Mouse (Mus musculus) forebrain, embryonic 14.5 days (tissue): ENCODE data around the gene Gpc4. TPM values are rescaled to one million over a fixed set of nuclear protein-coding genes. Genes with fewer than 3 reads are reported as not detected.

Experiments
- ATAC-seq: fragments of 200-750 bp; cut with Nextera tagmentation; 2 replicates; pipeline ENCODE4 v1.8.0; 2017; ENCODE audit warnings: mild to moderate bottlenecking, moderate library complexity
- DNase-seq: peaks from one replicate; pipeline ENCODE4 v3.0.0-alpha.2; 2015; ENCODE audit warnings: low spot score
- H3K27ac ChIP-seq: fragments of 300-500 bp; sonication (generic); 2 replicates; pipeline ENCODE4 v1.5.1; 2014; ENCODE audit warnings: low read depth, mild to moderate bottlenecking, control low read depth, low read length, moderate library complexity
- H3K27me3 ChIP-seq: fragments of 300-500 bp; sonication (generic); replicated peaks from 2 replicates; pipeline ENCODE4 v1.6.1; 2014; ENCODE audit warnings: low read length, control low read depth, mixed read lengths; ENCODE audit not compliant: control insufficient read depth, insufficient read depth
- H3K36me3 ChIP-seq: fragments of 300-500 bp; sonication (generic); 2 replicates; pipeline ENCODE4 v1.6.1; 2014; ENCODE audit warnings: low read length, control low read depth; ENCODE audit not compliant: control insufficient read depth, insufficient read depth
- H3K4me1 ChIP-seq: fragments of 300-500 bp; sonication (generic); 2 replicates; pipeline ENCODE4 v1.6.1; 2014; ENCODE audit warnings: antibody characterized with exemption, low read length, control low read depth; ENCODE audit not compliant: control insufficient read depth, insufficient read depth
- H3K4me2 ChIP-seq: fragments of 300-500 bp; sonication (generic); 2 replicates; pipeline ENCODE4 v1.6.1; 2014; ENCODE audit warnings: mild to moderate bottlenecking, control low read depth, low read length
- H3K4me3 ChIP-seq: fragments of 300-500 bp; sonication (generic); 2 replicates; pipeline ENCODE4 v1.5.1; 2014; ENCODE audit warnings: low read depth, low read length, control low read depth
- H3K9ac ChIP-seq: fragments of 300-500 bp; sonication (generic); 2 replicates; pipeline ENCODE4 v1.6.1; 2014; ENCODE audit warnings: mild to moderate bottlenecking, low read length, control low read depth, moderate library complexity
- H3K9me3 ChIP-seq: fragments of 300-500 bp; sonication (generic); replicated peaks from 2 replicates; pipeline ENCODE4 v1.6.1; 2016; ENCODE audit warnings: low read length, control low read depth, mixed read lengths; ENCODE audit not compliant: control insufficient read depth
- WGBS: fragments of 180-500 bp; shearing (Covaris S2); extraction: QIAGEN DNeasy Blood & Tissue Kit; methylation state at CpG from one replicate; pipeline ENCODE4 v1.1.7; 2014; 5-methylcytosine and 5-hydroxymethylcytosine counted together
- polyA plus RNA-seq: library from polyadenylated mRNA; unstranded; fragments of >200 nt; fragmentation: Nextera tagmentation; extraction: Ambion mirVana; gene quantifications from 2 replicates; pipeline ENCODE4 v1.2.1, GENCODE M21; 2014

Gpc4 gene
- polyA plus RNA-seq, 1 experiment from 2014 or later: 25.4 TPM

GRCm38 (mm10) chrX:52154821-52155220 lies 10.2 kb downstream of the Gpc4 start:
- Histone ChIP-seq H3K4me1 (peaks cover 6% of the 10 kb centered on the region), H3K27ac (no peak overlapping the region), H3K36me3 (no peaks in the 10 kb centered on the region), H3K9ac (no peak overlapping the region), H3K4me3 (no peak overlapping the region), H3K9me3 (no peaks in the 10 kb centered on the region), H3K27me3 (no peaks in the 10 kb centered on the region), H3K4me2 (no peak overlapping the region)
- no peak for DNase-seq
- no peak for ATAC-seq
- WGBS: 87% methylated on average over 4 of the region's 4 CpGs

GRCm38 (mm10) chrX:52153451-52153850 lies 11.6 kb downstream of the Gpc4 start:
- Histone ChIP-seq H3K9ac (no peak overlapping the region), H3K4me2 (no peak overlapping the region), H3K27ac (no peak overlapping the region), H3K4me3 (no peak overlapping the region), H3K4me1 (peaks cover 6% of the 10 kb centered on the region), H3K9me3 (no peaks in the 10 kb centered on the region), H3K27me3 (no peaks in the 10 kb centered on the region), H3K36me3 (no peaks in the 10 kb centered on the region)
- DNase-seq: no peak
- no peak for ATAC-seq
- WGBS: 70% methylated on average over 4 of the region's 4 CpGs

DNA sequence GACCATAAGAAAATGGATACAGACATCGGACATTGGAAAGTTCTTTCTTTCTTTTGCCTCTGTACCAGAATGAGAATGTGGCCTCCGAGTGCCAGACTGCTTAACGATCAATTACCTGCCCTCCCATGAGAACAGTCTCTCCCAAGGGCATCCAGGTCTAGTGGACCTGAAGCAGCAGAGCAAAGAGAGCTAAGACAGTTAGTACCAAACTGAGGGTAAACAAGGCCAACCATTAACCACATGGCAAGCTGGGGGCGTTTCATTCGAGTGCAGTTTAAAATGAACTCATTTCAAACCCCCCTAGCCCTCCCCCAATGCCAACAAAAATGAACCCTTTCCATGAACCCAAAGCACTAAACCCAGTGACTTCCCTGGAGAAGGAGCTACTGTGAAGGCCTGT lies 12.1 kb downstream of the Gpc4 start:
- DNase-seq (no peak), ATAC-seq (no peak)
- Histone ChIP-seq H3K4me2 (no peak overlapping the region), H3K36me3 (no peaks in the 10 kb centered on the region), H3K27ac (no peak overlapping the region), H3K4me3 (no peak overlapping the region), H3K4me1 (peaks cover 6% of the 10 kb centered on the region), H3K9ac (no peak overlapping the region), H3K9me3 (no peaks in the 10 kb centered on the region), H3K27me3 (no peaks in the 10 kb centered on the region)
- WGBS: 73% methylated on average over 5 of the region's 5 CpGs

DNA sequence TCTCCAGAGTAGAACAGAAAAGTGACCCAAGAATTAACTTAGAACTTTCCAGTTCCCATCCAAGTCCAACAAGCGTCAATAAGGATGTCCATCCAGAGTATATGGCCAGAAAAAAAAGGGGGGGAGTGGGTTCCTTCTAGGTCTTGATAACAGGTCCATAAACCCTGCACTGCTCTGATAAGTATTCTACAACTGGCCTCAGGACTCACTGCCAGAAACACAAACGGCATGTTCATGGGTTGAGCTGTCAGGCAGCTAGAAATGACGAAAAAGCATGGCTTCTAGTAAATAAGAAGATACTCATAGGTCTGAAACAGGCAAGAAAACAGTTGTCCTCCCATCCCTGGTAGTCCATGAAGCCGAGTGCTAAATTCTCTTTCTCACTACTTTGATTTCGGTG lies 13.5 kb downstream of the Gpc4 start:
- no peak for ATAC-seq
- H3K27ac ChIP-seq: no peak overlapping the region
- no peaks in the 10 kb centered on the region for H3K27me3 ChIP-seq
- H3K4me1 ChIP-seq: peaks cover 6% of the 10 kb centered on the region
- no peak for DNase-seq
- 86% methylated on average over 5 of the region's 5 CpGs for WGBS
- no peaks in the 10 kb centered on the region for H3K9me3 ChIP-seq
- no peak overlapping the region for H3K9ac ChIP-seq
- no peak overlapping the region for H3K4me2 ChIP-seq
- H3K4me3 ChIP-seq: no peak overlapping the region
- H3K36me3 ChIP-seq: no peaks in the 10 kb centered on the region

GRCm38 (mm10) chrX:52151100-52151499 lies 14.0 kb downstream of the Gpc4 start:
- H3K27me3 ChIP-seq: no peaks in the 10 kb centered on the region
- WGBS: 71% methylated on average over 7 of the region's 7 CpGs
- no peaks in the 10 kb centered on the region for H3K9me3 ChIP-seq

DNA sequence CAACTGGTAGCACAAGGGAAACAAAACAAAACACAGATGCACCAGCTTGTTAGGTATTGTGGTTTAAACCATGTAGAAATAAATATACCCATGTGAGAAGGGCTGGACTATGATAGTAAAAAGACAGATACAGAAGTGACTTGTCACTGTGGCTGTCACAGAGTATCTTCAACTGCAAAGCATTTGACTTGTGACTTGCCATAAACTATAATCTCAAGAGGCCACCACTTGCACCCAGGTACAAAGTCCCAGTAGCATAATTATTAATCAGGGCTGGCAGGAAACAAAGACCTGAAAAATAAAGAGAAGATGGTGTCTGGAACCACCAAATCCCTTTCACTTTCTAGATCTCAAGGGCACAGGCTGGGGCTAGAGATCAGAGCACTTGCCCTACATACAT lies 19.5 kb downstream of the Gpc4 start:
- Histone ChIP-seq H3K4me2 (no peak overlapping the region), H3K4me3 (no peak overlapping the region), H3K36me3 (no peaks in the 10 kb centered on the region), H3K27ac (no peak overlapping the region), H3K9me3 (no peaks in the 10 kb centered on the region), H3K9ac (no peak overlapping the region), H3K4me1 (no peaks in the 10 kb centered on the region), H3K27me3 (no peaks in the 10 kb centered on the region)
- ATAC-seq (no peak), DNase-seq (no peak)

More at GRCm38 (mm10) chrX:52151100-52151499, 14.0 kb downstream of the Gpc4 start:
- no peak for DNase-seq
- no peaks in the 10 kb centered on the region for H3K36me3 ChIP-seq
- no peak for ATAC-seq
- H3K4me2 ChIP-seq: no peak overlapping the region
- no peak overlapping the region for H3K9ac ChIP-seq
- H3K4me1 ChIP-seq: peaks cover 6% of the 10 kb centered on the region
- no peak overlapping the region for H3K4me3 ChIP-seq
- no peak overlapping the region for H3K27ac ChIP-seq

- no peaks in the 10 kb centered on the region for H3K4me1 ChIP-seq
- no peak overlapping the region for H3K27ac ChIP-seq
- H3K9me3 ChIP-seq: no peaks in the 10 kb centered on the region
- H3K36me3 ChIP-seq: no peaks in the 10 kb centered on the region
- WGBS: 82% methylated on average over 7 of the region's 7 CpGs
- H3K4me3 ChIP-seq: no peak overlapping the region
- H3K4me2 ChIP-seq: no peak overlapping the region
- no peak overlapping the region for H3K9ac ChIP-seq
- DNase-seq (no peak), ATAC-seq (no peak)
- H3K27me3 ChIP-seq: no peaks in the 10 kb centered on the region
Measured at GRCm38 (mm10) chrX:52144491-52144890, 20.6 kb downstream of the Gpc4 start.

- Histone ChIP-seq H3K27ac (no peak overlapping the region), H3K4me2 (no peak overlapping the region), H3K27me3 (no peaks in the 10 kb centered on the region), H3K36me3 (no peaks in the 10 kb centered on the region), H3K9ac (no peak overlapping the region), H3K4me3 (no peak overlapping the region), H3K9me3 (no peaks in the 10 kb centered on the region), H3K4me1 (no peaks in the 10 kb centered on the region)
- no peak for DNase-seq
- ATAC-seq: no peak
Measured at GRCm38 (mm10) chrX:52140316-52140715, 24.7 kb downstream of the Gpc4 start.

GRCm38 (mm10) chrX:52138461-52139075 lies 26.5 kb downstream of the Gpc4 start:
- peak; percentile 60; the same call in 1 of the 2 replicates for ATAC-seq
- Histone ChIP-seq H3K9me3 (no peaks in the 10 kb centered on the region), H3K27ac (peak overlapping the region; percentile 35; the same call in 1 of the 2 replicates), H3K27me3 (no peaks in the 10 kb centered on the region), H3K4me1 (no peaks in the 10 kb centered on the region), H3K4me3 (no peak overlapping the region), H3K36me3 (no peaks in the 10 kb centered on the region), H3K4me2 (no peak overlapping the region), H3K9ac (no peak overlapping the region)
- WGBS: 17% methylated on average over 2 of the region's 2 CpGs
- DNase-seq: peak; percentile 46
